Mouse (Mus musculus) hindbrain, embryonic 15.5 days (tissue): ENCODE results near the gene Nav2. TPM values are rescaled to one million over a fixed set of nuclear protein-coding genes. Genes with fewer than 3 reads are reported as not detected.

ENCODE experiments used
- ATAC-seq: fragments of 200-750 bp; cut with Nextera tagmentation; 2 replicates; pipeline ENCODE4 v1.8.0; 2017; ENCODE audit warnings: low read depth, moderate number of reproducible peaks, moderate TSS enrichment; ENCODE audit not compliant: low FRiP score
- H3K27ac ChIP-seq: fragments of 300-500 bp; sonication (generic); replicated peaks from 2 replicates; pipeline ENCODE4 v1.5.1; 2015; ENCODE audit warnings: mild to moderate bottlenecking, inconsistent platforms
- H3K27me3 ChIP-seq: fragments of 300-500 bp; sonication (generic); 2 replicates; pipeline ENCODE4 v1.6.1; 2015; ENCODE audit warnings: control low read depth, inconsistent platforms
- H3K36me3 ChIP-seq: fragments of 300-500 bp; sonication (generic); 2 replicates; pipeline ENCODE4 v1.6.1; 2015; ENCODE audit warnings: control low read depth, inconsistent platforms
- H3K4me1 ChIP-seq: fragments of 300-500 bp; sonication (generic); replicated peaks from 2 replicates; pipeline ENCODE4 v1.6.1; 2015; ENCODE audit warnings: control low read depth, inconsistent platforms
- H3K4me2 ChIP-seq: fragments of 300-500 bp; sonication (generic); 2 replicates; pipeline ENCODE4 v1.6.1; 2015; ENCODE audit warnings: moderate library complexity, mild to moderate bottlenecking, inconsistent platforms
- H3K4me3 ChIP-seq: fragments of 300-500 bp; sonication (generic); 2 replicates; pipeline ENCODE4 v1.5.1; 2015; ENCODE audit warnings: mild to moderate bottlenecking, inconsistent platforms
- H3K9ac ChIP-seq: fragments of 300-500 bp; sonication (generic); 2 replicates; pipeline ENCODE4 v1.6.1; 2015; ENCODE audit warnings: inconsistent platforms
- H3K9me3 ChIP-seq: fragments of 300-500 bp; sonication (generic); 2 replicates; pipeline ENCODE4 v1.6.1; 2016; ENCODE audit warnings: control low read depth, inconsistent platforms
- WGBS: fragments of 180-500 bp; shearing (Covaris S2); methylation state at CpG from one replicate; pipeline ENCODE4 v1.1.7; 2015; 5-methylcytosine and 5-hydroxymethylcytosine counted together
- polyA plus RNA-seq: library from polyadenylated mRNA; unstranded; fragments of >200 nt; fragmentation: Nextera tagmentation; extraction: Ambion mirVana; gene quantifications from 2 replicates; pipeline ENCODE4 v1.2.1, GENCODE M21; 2015

The Nav2 gene
- polyA plus RNA-seq, 1 experiment from 2014 or later = 24.7 TPM

DNA sequence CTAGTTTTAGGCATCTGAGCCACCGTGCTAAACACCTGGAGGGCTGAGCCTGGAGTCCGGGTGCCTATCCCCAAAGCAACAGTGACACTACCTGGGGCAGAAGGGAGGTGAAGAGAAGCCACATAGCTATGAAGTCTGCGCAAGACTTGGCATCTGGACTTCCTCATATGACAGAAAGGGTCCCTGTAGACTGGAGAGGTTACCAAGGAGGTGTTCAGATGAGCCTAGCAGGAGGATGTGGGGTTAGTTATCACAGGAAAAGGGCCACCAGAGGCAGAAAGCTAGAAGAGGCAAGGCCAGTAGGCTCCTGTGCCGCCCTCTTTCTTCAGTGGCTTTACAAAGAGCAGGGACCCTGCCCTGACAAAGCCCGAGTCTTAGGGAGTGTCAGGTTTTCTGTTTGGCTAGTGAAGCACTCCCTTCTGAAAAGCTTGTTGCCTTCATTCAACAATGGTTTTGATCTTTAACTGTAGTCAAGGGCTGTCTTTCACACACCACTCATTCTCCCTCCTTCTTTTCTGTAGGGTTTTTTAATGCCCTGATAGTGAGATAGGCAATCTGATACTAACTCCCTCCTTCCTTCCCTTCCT, 417.7 kb downstream of the Nav2 start:
- Histone ChIP-seq H3K4me1 (peaks cover 13% of the 10 kb centered on the region), H3K36me3 (no peaks in the 10 kb centered on the region), H3K4me3 (no peak overlapping the region), H3K27me3 (no peaks in the 10 kb centered on the region), H3K9me3 (no peaks in the 10 kb centered on the region), H3K27ac (no peak overlapping the region), H3K9ac (no peak overlapping the region), H3K4me2 (no peak overlapping the region)
- 46% methylated on average over 5 of the region's 5 CpGs for WGBS
- ATAC-seq = no peak

DNA sequence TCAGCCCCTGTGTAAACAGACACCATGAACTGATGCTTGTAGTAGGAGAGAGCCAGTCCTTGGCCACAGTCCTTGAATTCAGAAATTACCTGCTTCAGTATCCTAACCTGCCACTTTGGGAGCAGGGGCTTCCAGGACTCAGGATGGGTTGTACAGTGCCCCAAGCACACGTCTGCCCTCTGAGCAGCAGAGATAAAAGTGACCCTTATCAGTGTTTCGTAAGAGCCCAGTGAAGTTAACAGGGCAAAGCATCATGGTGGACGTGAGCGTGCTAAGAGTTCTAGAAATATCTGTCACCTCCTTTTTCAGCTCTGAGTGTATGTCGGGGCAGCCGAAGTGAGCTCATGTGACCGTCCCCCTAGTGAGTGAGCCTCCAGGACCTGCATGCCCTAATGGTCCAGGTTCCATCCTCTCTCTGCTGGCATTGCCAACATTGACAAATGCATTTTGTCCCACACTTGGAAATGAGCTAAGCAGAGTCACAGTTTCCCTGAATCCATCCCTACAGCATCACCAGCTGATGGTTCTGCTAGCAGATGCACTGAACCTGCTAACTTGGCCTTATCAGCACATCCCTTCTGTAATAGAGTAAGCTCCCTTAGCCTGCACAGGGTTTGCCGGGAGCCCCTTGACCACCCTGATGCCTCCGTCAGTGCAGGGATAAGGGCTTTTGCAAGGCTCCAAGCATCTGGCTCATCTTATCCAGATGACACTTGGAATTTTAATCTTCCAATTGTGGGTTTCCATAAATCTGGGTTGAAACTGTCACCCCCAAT, 418.6 kb downstream of the Nav2 start:
- peaks cover 18% of the 10 kb centered on the region for H3K4me1 ChIP-seq
- no peaks in the 10 kb centered on the region for H3K27me3 ChIP-seq
- no peaks in the 10 kb centered on the region for H3K9me3 ChIP-seq
- H3K9ac ChIP-seq = no peak overlapping the region
- H3K27ac ChIP-seq = no peak overlapping the region
- H3K36me3 ChIP-seq = no peaks in the 10 kb centered on the region
- 90% methylated on average over 9 of the region's 9 CpGs for WGBS
- no peak for ATAC-seq
- no peak overlapping the region for H3K4me2 ChIP-seq
- H3K4me3 ChIP-seq = no peak overlapping the region

DNA sequence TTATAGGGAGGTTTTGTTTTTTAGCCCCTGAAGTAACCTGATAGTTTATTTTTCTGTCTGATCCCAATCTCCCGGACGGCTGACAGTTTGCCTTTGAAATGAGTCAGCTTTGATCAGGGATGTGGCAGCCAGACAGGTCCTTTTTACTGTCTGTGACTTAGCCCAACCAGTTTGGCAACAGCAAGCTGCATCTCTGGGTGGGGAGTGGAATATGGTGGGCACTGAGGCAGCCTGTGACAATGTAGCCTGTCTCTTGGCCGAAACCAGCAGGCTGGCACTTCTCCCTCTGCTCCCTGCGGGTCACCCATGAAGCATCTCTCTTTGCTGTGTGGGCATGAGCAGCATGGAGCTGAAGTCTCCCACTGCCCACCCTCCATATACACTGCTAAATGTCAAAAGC, 421.7 kb downstream of the Nav2 start:
- Histone ChIP-seq H3K9me3 (no peaks in the 10 kb centered on the region), H3K4me3 (no peak overlapping the region), H3K4me1 (peaks cover 33% of the 10 kb centered on the region), H3K36me3 (no peaks in the 10 kb centered on the region), H3K9ac (no peak overlapping the region), H3K27ac (no peak overlapping the region), H3K27me3 (no peaks in the 10 kb centered on the region), H3K4me2 (no peak overlapping the region)
- ATAC-seq = no peak
- WGBS = 51% methylated on average over 4 of the region's 4 CpGs

DNA sequence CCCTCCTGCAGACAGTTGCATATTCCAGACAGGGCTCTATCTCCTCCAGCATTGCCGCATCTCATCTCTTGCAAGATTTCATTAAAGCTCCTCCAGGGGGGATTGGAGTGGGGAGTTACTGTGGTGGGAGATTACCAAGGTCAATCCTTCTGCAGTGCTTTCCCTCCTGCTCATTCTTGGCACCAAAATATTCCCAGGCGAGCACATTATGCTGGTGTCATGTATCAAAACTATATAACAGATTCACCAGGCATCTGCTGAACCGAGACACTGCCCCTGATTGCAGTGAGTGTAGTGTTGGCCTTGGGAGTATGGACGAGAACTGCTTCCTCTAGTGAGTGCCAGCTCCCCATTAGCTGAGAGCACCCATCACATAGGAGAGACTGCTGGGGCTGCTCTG, 423.4 kb downstream of the Nav2 start:
- no peaks in the 10 kb centered on the region for H3K9me3 ChIP-seq
- no peak overlapping the region for H3K9ac ChIP-seq
- H3K4me3 ChIP-seq = no peak overlapping the region
- no peak for ATAC-seq
- no peak overlapping the region for H3K27ac ChIP-seq
- no peaks in the 10 kb centered on the region for H3K36me3 ChIP-seq
- H3K4me2 ChIP-seq = no peak overlapping the region
- H3K27me3 ChIP-seq = no peaks in the 10 kb centered on the region
- H3K4me1 ChIP-seq = peaks cover 36% of the 10 kb centered on the region
- 49% methylated on average over 4 of the region's 4 CpGs for WGBS

DNA sequence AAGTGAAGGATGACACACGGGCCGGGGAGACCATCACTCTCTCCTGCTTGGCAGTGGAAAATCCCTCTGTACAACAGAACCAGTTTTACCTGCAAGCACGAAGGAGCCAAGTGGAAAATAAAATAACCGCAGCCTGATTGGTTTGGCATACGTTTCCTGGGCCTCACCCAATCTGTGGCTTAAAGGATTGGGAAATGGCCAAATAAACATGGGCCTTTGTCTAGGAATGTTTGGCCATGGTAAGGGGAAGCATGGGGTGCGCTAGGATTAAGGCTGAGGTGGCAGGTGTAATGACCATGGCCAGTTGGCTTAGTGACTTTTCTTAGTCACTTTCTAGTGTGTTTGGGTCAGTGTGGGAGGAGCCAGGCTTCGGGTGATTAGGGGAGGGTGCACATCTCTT, 424.1 kb downstream of the Nav2 start:
- peaks cover 36% of the 10 kb centered on the region for H3K4me1 ChIP-seq
- H3K27ac ChIP-seq = no peak overlapping the region
- ATAC-seq = no peak
- H3K36me3 ChIP-seq = no peaks in the 10 kb centered on the region
- 77% methylated on average over 7 of the region's 7 CpGs for WGBS
- no peak overlapping the region for H3K4me2 ChIP-seq
- no peaks in the 10 kb centered on the region for H3K9me3 ChIP-seq
- H3K27me3 ChIP-seq = no peaks in the 10 kb centered on the region
- no peak overlapping the region for H3K4me3 ChIP-seq
- H3K9ac ChIP-seq = no peak overlapping the region

DNA sequence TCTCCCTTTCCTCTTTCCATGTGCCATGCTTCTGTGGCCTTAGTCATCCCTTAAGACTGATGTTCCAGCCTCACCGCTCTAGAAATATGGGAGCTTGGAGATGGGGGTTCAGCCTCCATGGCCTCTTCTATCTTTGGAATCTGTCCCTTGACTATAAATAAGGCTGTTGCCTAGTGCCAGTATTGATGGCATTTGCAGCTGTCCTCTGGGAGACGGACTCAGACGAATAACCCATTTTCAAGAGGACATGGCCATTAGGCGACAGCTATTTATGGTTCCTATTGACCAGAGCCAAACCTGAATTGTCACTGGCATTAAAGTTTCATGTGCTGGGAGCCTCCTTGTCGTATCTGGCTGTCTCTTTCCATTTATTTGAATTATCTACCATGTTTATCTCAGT, 425.6 kb downstream of the Nav2 start:
- Histone ChIP-seq H3K4me1 (peaks cover 39% of the 10 kb centered on the region), H3K9me3 (no peaks in the 10 kb centered on the region), H3K27ac (no peak overlapping the region), H3K9ac (no peak overlapping the region), H3K4me2 (no peak overlapping the region), H3K27me3 (no peaks in the 10 kb centered on the region), H3K36me3 (no peaks in the 10 kb centered on the region), H3K4me3 (no peak overlapping the region)
- 26% methylated on average over 5 of the region's 5 CpGs for WGBS
- no peak for ATAC-seq

DNA sequence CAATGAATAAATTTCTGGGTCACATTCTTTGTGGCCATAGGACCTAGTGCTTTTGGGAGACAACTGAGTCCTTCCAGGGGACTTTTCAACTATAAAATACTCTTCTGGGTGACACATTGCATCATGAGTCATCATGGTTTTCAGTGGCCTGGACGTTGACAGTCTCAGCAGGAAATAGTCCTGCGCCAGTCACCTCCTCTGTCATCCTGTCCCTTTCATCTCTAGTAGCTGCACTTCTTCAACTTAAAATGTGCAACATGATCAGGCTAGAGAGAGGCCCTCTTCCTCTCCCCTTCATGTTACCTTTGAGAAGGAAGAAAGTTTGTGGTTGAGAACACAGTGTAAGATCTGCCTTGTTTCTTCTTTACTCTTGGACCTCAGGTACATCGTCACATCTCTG, 426.5 kb downstream of the Nav2 start:
- H3K4me1 ChIP-seq = peaks cover 35% of the 10 kb centered on the region
- no peak for ATAC-seq
- H3K9me3 ChIP-seq = no peaks in the 10 kb centered on the region
- 59% methylated on average over 3 of the region's 3 CpGs for WGBS
- no peaks in the 10 kb centered on the region for H3K27me3 ChIP-seq
- no peak overlapping the region for H3K27ac ChIP-seq
- no peak overlapping the region for H3K4me2 ChIP-seq
- no peak overlapping the region for H3K9ac ChIP-seq
- no peaks in the 10 kb centered on the region for H3K36me3 ChIP-seq
- H3K4me3 ChIP-seq = no peak overlapping the region

DNA sequence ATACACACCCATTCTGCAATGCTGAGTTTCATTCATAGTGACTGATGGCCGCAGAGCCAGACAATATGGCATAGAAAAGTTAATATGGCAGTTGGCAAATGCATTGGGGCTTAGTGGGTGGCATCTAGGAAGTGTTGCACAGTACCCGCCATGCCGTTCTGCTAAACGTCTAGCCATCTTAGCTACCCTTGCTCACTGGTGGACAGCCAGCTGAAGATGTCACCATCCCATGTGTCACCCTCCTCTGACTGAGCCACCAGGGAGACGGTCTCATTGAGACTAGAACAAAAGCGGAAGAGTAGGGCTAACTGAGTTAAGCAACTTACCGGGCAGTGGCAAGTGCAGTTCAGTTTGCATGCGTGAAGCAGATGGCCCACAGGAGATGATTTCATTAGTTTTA, 428.2 kb downstream of the Nav2 start:
- H3K36me3 ChIP-seq = no peaks in the 10 kb centered on the region
- no peaks in the 10 kb centered on the region for H3K9me3 ChIP-seq
- peaks cover 38% of the 10 kb centered on the region for H3K4me1 ChIP-seq
- WGBS = 53% methylated on average over 8 of the region's 8 CpGs
- no peak overlapping the region for H3K4me3 ChIP-seq
- no peak overlapping the region for H3K4me2 ChIP-seq
- no peak overlapping the region for H3K27ac ChIP-seq
- H3K27me3 ChIP-seq = no peaks in the 10 kb centered on the region
- ATAC-seq = no peak
- H3K9ac ChIP-seq = no peak overlapping the region

DNA sequence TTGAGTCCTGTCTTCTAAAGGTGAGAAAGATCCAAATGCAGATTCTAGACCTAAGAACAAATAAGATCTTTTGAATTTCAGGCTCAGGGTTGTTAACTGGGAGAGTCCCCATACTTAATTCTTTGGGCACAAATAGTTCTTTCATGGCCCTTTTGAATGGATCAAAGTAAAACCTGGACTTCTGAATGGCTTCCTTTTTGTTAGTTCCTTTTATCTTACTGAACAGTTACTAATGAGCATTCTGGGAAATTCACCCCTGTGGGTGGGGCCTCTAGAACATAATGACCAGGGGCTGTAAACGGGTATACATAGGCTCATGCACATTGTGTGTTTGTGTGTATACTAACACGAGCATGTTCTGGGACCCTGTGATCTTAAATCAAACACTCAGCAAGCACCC, 429.2 kb downstream of the Nav2 start:
- Histone ChIP-seq H3K4me2 (no peak overlapping the region), H3K36me3 (no peaks in the 10 kb centered on the region), H3K4me3 (no peak overlapping the region), H3K27me3 (no peaks in the 10 kb centered on the region), H3K9ac (no peak overlapping the region), H3K27ac (no peak overlapping the region), H3K4me1 (peaks cover 38% of the 10 kb centered on the region), H3K9me3 (no peaks in the 10 kb centered on the region)
- WGBS = 9% methylated on average over 2 of the region's 2 CpGs
- ATAC-seq = no peak

DNA sequence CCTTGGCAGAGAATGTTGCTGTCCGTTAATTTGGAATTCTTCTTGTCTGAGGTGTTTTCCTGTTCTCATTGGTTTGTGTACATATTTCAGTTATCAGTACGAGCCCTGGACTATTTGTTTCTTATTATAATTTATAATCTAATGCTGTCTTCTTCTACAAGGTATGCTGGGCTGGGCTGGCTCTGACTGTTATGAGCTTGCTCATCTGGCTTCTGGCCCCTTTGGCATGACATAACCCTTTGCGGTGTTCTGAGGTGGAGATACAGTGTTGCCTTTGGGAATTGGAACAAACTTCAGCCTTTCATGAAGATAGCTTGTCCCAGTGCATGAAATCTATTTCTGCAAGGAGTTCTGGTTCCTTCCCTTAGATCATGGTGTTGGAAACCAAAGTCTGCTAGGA, 431.4 kb downstream of the Nav2 start:
- 82% methylated on average over 3 of the region's 3 CpGs for WGBS
- H3K4me2 ChIP-seq = no peak overlapping the region
- no peaks in the 10 kb centered on the region for H3K9me3 ChIP-seq
- H3K9ac ChIP-seq = no peak overlapping the region
- no peak for ATAC-seq
- peaks cover 35% of the 10 kb centered on the region for H3K4me1 ChIP-seq
- no peak overlapping the region for H3K4me3 ChIP-seq
- H3K27me3 ChIP-seq = no peaks in the 10 kb centered on the region
- no peak overlapping the region for H3K27ac ChIP-seq
- no peaks in the 10 kb centered on the region for H3K36me3 ChIP-seq

DNA sequence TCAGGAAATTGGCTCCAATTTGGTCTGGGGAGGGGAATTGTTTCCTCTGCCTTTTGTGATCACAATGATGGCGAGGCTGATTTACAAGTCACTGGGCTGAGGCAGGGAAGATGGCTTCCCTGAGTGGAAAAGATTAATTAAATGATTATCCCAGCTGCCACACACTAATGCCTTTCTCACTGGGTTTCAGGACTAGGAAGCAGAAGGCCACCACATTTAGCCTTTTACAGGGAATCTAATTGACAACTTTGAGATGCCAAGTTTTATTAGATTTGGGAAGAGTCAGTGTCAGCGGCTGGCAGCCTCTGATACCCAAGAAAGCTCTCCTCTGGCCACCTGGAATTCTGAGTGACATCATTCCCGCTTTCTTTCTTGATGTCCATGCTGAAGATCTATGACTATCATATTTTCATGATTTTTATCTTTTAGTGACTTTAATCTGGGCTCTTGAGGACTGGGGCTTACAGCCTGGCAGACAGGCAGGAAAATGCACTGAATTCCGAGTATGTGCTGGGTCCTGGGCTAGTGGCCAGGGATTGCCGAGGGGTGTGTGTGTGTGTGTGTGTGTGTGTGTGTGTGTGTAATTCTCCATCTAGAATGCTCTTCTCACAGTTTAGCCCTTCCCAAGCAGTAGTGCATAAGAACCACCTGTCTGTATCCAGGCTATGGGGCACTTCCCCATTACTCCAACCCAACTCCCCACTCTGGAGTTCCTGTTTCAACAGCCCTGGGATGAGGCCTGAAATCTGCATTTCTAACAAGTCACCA, 432.8 kb downstream of the Nav2 start:
- Histone ChIP-seq H3K9me3 (no peaks in the 10 kb centered on the region), H3K27me3 (no peaks in the 10 kb centered on the region), H3K4me2 (no peak overlapping the region), H3K36me3 (no peaks in the 10 kb centered on the region), H3K9ac (no peak overlapping the region), H3K4me3 (no peak overlapping the region), H3K27ac (peak overlapping the region; percentile 60), H3K4me1 (peaks cover 35% of the 10 kb centered on the region)
- ATAC-seq = peak; percentile 42
- whole genome bisulfite sequencing = 36% methylated on average over 5 of the region's 5 CpGs

DNA sequence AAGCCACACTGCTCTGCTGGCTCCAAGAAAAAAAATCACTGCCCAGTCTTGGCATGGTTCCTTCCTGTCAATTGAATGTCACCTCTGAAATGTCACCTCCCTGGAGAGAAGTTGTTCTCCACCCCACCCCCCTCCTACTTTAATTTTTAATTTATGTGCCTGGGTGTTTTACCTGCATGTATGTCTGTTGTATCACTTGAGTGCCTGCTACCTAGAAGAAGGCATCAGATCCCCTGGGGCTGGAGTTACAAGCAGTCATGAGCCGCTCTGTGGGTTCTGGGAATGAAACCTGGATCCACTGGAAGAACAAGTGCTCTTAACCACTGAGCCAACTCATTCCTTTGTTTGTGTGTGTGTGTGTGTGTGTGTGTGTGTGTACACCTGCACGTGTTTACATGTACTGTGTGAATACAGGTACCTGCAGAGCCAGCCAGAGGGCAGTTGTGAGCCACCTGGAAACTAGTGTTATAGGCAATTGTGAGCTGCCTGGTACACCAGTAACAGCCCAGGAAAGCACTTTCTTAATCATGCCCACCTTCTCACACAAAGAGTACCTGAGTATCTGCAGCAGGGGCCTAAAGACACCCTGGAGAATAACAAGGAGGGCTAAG, 433.5 kb downstream of the Nav2 start:
- WGBS = 75% methylated on average over 2 of the region's 2 CpGs
- H3K9ac ChIP-seq = no peak overlapping the region
- no peak overlapping the region for H3K4me3 ChIP-seq
- peaks cover 31% of the 10 kb centered on the region for H3K4me1 ChIP-seq
- H3K27ac ChIP-seq = no peak overlapping the region
- no peaks in the 10 kb centered on the region for H3K9me3 ChIP-seq
- H3K36me3 ChIP-seq = no peaks in the 10 kb centered on the region
- no peaks in the 10 kb centered on the region for H3K27me3 ChIP-seq
- H3K4me2 ChIP-seq = no peak overlapping the region
- peak; percentile 20; the same call in 1 of the 2 replicates for ATAC-seq
